Mouse (Mus musculus) gastrocnemius, adult 18-20 months (tissue): ENCODE measurements around the gene Maml2. TPM values are rescaled to one million over a fixed set of nuclear protein-coding genes. Genes with fewer than 3 reads are reported as not detected.
A peak's percentile ranks its signal among the peaks of the same experiment; 100 is the strongest.

Source experiments
- DNase-seq: peaks from one replicate; pipeline ENCODE4 v3.0.0; 2021; ENCODE audit warnings: low spot score
- total RNA-seq, 2 experiments: library from RNA; stranded (reverse); gene quantifications; 2 replicates each; pipeline ENCODE4 v1.2.3; 2021

Gene Maml2
- total RNA-seq, 2 experiments from 2014 or later: 2.3 to 2.6 TPM

DNA sequence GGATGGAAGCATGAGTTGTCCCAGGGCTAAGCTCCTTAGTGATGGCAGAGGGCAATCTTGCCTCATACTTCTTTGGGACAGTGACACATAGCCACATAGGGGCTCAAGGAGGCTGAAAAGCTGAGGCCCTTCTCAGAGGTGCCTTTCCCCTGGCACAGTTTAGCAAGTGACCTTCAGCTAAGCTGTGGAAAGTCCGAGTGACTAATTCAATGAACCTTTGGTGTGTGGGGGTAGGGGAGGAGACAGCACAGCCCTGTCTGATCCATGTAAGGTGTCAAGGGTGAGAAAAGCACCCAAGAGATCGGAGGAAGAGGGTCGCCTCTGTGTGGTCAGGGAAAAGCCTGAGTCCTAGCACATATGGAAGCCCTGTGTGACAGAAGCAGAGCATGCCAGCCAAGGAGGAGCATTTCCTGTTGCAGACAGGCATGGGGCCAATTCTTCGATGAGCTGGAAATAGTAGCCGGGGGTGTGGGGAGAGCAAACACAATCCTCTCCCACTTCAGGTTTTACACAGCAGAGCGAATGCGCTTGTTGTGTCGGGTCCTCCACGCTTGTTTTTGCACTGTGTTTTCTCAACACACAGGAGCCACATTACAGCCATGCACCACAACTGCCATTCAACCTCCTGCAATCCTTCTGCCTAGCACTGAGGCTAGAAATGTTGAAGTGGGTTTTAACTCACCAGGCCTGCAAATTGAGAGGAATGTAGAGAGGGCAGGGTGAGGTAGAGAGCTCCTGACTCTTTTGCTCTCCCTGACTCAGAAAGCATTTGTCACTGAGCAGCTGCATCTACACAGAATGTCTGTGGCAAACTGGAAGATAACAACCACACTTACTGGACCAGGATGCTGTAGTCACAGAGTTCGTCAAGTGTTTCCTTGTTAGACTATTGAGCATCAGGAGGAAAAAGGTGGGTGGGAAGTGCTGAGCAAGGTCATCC, 266.0 kb downstream of the Maml2 start:
- peak; percentile 38 for DNase-seq

DNA sequence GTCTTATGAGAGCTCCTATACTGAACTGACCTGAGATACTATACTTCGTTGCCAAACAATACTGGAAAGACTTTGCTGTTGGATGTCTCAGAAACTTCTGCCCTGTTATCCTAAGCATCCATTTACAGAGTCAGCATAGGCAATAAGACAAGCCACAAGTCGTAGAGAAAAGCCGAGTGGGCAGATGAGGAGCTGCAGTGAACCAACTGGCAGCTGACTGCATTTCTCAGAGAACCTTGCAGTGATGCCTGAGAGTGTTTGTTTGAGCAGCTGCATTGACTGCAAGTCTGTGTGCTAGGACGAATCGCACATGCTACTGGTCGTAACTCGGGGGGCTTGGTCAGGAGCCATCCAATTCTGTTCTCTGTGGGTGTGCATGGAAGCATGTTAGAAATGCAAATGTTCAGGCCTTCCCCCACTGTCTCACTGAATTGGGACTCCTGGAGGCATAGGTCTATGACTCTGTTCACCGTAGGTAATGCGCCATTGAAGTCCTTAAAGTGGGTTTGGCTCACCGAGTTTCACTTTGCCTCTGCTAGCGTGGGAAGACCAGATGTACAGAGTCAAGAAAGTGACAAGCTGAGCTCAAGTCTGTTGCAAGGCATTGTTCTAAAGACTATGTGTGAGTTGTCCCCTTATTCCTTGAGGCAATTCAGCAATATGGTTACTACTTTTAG, 267.7 kb downstream of the Maml2 start:
- DNase-seq: no peak

DNA sequence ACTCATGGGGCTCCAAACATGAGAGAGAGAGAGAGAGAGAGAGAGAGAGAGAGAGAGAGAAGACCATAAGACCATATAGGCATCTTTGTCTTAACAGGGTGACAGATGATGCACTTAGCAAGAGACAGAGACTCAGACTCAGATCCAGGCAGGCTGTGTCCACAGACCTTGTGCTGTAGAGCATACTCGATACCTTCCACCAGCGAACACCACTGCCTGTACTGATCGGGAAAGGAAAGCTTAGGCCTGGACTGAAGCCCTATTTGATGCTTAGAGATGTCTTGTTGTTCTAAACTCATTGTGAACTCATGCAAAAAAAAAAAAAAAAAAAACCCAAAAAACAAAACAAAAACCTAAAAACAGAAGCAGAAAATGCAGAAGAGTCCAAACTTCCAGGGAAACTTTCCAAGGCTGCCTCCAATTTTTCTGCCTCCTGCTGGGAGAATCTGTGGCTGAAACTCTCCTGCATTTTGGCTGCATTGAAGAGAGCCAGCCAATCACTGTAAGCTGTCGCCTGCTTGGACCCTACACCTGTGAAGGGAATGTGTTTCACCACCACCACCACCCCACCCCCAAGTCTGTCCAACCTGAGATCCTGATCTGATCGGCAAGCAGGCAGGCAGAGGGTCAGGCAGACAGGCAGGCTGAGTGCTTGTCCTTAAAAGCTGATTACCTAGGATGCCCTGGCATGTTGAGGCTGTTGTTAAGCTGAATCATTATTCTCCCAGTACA, 268.6 kb downstream of the Maml2 start:
- no peak for DNase-seq

DNA sequence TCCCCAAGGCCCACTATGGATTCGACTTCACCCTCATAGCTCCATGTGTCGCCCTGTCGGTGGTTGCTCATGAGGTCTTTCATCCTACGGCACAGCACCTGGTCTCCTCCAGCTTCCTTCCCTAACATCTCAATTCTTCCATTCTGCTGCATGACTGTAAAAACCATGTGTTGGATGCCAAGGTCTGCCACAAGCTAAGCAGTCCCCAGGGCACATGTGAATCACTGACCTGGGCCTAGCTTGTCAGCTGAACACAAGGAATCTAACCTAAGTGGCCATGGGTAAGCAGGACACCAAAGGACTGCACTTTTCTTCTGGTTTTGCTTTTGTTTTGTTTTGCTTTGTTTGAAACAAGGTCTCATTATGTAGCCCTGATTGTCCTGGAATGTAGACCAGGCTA, 271.3 kb downstream of the Maml2 start:
- no peak for DNase-seq

DNA sequence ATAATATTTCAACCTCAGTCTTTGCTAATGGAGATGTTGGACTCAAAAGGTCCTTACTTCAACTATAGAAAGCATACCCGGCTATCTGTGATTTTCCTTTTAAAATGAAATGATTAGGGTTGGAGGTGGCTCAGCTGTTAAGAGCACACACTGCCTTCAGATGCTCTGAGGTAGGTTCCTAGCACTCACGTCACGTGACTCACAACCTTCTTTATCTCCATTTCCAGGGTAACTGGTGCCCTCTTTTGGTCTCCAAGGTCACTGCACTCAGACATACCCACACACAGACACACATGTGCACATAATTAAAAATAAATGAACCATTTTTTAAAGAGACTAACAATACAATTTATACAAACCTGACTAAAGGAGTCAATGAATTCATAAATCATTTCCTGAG, 275.1 kb downstream of the Maml2 start:
- DNase-seq: no peak

DNA sequence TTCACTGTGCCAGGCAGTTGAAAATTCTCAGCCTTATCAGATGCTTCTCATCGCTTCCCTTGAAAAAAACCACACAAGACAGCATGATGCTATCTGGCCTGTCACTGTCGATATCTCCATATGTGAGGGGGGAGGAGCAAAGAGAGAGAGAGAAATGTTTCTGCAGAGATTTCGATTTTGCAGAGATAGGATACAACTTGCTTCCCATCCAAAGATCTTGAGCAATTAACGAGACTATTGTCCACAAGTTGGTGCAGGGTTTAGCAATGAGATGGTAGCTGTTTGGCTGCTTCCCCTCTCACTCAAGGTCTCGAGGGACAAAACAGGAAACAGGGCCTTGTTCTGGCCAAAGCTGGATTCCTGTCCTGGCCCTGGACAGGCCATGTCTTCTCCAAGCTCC, 276.3 kb downstream of the Maml2 start:
- DNase-seq: peak; percentile 43

DNA sequence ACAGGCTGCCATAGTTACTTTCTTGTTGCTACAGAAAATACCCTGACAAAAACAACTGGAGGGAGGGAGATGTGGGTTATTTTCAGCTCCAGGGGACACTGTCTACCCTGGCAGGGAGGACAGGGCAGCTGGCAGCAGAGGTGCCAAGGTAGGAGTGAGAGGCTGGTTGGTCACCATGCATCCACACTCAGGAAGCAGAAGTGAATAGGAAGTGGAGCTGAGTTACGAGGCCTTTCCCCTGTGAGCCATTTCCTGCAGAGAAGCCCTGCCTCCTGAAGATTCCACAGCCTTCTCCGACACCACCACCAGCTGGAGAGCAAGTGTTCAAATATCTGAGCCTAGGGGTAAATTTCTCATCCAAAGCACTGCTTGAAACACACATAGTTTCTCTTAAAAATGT, 277.2 kb downstream of the Maml2 start:
- DNase-seq: peak; percentile 23

DNA sequence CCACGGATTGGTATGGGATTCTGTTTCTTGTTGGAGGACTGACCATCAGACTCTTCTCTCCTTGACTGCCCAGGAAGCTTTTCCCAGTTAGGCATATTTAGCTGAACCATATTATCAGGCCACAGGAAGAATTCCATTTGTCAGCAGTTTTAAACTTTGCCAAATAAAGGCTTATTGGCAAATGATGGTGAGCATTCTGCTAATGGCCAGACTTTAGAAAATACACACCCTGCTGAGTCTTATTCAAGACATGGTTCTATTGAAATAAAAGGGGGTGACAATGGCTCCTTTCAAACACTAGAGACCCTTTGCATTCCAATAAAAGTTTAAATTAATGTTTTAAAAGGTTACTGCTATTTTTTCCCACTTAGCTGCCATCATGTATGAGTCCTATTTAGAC, 279.4 kb downstream of the Maml2 start:
- no peak for DNase-seq

DNA sequence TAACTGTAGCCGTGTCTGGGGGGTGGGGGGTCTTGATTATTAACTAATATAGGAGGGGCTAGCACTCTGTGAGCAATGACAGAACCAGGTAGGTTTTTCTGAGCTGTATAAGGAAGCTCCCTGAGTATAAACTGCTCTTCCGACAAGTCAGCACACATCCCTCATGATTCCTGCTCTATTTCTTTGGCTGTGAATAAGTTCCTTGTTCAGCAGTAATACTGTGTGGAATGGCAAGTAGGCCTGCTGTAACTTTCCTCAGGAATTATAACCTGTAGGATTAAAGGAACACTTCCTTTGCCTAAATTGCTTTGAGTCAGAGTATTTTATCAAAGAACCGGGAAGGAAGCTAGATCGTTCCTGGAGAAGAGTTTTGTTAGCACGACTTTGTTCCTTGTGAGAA, 283.4 kb downstream of the Maml2 start:
- no peak for DNase-seq

DNA sequence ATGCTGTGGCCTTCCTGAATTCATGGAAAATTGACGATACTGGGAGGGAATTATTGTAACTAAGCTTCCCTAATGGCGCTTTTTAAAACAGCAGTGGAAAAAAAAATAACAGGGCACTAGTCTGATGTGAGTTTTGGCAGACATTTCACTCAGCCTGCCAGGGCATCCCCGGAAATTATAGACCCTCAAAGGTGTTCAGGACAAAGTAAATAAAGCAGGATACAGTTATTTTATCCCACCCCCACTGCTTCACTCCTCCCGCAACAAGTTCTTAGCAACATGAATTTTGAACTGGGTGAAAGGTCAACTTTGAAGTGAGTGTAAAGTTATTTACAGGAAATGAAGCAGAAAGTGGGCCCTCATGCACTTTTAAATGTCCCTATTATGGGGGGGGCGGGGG, 286.2 kb downstream of the Maml2 start:
- no peak for DNase-seq

DNA sequence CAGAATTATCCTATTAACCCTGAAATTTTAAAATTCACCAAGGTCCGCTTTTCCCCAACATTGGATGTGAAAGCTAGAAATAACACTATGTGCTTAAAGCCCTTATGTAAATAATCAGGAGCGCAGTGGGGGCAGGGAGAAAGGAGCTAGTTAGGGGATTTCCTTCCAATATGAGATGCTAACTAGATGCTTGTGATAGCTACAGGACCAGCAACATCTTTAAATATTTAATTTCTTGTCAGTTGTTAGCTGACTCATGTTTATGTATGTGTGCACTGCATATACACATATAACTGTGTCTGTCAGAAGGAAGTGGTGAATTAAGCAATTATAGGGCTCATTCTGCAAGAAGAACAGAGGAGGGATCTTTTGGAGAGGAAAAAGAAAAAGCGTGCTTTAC, 286.7 kb downstream of the Maml2 start:
- DNase-seq: no peak

DNA sequence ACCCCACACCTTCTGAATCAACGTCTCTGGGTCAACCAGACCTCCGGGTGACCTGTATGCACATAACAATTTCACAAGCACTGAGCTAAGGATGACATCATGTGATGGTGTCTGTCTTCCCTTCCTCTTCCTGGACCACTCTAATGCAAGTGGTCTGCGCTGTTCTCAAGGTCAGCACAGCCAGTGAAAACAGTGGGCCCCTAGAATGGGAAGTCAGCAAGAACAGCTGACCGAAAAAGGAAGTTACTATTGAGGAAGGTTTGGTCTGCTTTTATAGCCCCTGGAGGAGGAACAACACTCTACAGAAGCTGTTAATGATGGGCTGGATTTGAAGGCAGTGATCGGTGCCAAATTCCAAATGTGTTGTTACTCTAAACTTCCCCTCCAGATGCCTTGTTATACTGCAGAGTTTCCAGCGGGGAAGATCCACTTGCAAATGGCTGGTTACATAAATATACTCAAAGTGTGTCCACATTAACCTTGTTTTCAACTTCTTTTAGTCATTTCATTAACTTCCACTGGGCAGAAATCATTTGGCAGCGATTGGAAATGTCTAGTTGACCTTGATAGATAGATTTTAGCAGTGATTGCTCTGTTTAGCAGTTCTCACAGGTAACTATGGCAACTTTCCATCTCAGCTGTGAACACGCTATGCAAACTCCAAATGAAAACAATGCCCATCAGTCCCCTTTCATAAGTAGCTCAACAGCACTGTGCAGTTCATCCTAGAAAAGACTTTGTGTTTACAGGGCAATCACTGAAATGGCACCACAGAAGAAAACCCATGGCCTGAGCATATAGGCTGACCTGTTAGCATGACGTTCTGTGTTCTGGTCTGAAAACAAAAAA, 289.6 kb downstream of the Maml2 start:
- no peak for DNase-seq

DNA sequence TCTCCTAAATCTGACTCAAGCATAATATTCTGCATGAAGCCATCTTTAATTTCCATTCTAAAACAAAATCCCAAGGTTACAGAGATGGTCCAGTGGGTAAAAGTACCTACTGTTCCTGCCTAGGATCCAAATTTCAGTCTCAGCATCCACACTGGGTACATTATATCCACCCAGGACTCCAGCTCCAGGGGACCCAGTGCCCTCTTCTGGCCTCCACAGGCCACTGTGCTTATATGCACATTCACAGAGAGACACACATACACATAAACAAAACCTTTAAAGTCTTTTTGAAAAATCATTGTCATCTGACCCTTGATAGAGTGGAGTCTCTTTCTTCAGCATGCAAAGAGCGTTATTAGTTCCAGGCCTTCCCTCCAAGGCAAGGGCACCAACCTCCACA, 291.0 kb downstream of the Maml2 start:
- no peak for DNase-seq

DNA sequence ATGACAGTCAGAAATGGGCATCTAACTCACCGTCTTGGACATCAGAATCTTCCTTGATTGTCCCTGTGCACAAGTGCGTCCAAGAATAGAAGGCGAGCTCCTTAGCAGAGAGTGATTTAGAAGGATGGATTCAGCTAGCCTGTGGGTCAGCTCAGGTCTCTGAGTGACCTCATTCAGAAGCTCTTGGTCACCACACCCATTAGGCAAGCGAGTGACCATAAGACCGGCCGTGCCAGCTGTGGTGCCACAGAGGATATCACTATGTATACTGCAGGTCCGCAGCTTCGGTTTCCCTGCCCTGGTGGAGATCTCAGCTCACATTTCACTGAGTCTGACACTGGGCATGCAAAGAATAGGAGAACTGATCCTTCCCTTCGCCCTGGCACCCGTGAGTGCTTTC, 294.9 kb downstream of the Maml2 start:
- DNase-seq: peak; percentile 64

DNA sequence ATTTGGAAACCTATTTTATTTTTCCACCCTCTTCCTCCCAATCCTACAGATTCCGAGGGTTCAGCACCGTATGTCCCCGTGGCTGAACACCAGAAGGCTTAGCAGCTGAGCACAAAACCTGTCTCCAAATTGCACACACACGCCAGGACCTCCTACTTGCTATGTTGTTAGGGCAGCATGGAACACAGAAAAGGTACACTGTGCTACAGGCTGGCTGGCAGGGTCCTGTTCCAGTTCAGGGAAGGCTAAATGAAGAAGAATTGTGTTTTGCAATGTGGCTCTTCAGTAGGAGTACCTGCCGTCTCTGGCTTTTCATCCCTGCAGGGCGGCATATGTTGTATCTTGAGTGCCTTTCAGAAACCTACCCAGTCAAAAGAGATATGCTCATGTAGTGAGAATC, 300.0 kb downstream of the Maml2 start:
- DNase-seq: no peak

DNA sequence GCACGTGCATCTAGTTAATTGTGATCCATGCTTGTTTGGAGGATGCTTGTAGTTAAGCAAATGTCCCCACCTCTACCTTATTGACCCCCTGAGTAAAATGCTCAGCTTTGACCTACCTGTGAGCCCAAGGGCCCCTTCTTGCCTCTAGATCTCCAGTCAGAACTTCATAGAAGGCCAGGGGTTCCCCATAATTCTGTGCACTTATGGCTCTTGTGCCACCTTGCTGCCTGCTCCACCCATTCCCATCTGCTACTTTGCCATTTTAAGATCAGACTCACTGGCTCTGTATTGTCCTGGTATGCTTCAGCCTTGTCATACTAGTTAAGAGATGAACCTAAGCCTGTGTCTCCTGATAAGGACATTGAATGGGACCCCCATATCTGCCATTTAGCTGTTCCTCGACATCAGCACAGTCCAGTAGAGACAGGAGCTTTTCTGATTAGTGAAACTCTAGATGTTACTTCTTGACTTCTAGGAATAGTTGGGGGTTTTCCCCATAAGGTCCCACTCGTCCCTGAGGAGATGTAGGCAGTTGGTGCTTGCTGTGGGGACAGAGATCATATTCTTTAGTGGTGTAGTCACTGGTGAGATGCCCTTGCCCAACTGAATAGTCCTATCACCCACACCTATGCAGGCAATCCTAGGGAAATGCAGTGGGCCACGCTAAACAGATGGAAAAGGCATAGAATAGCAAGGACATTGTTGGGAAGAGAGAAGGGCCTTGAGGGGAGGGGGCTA, 301.0 kb downstream of the Maml2 start:
- no peak for DNase-seq

DNA sequence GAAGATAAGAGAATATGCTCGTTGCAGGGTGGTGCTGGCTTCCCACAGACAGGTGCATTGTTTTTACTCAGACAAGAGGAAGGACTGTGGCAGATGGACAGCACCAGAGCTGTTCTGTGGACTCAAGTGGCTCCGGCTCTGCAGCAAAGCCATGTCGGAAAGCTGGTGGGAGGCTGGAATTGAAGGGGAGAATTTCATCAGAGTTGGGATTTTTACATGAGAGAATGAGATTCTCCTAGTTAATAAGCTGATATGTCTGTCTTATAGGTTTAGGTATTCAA, 301.5 kb downstream of the Maml2 start:
- no peak for DNase-seq

DNA sequence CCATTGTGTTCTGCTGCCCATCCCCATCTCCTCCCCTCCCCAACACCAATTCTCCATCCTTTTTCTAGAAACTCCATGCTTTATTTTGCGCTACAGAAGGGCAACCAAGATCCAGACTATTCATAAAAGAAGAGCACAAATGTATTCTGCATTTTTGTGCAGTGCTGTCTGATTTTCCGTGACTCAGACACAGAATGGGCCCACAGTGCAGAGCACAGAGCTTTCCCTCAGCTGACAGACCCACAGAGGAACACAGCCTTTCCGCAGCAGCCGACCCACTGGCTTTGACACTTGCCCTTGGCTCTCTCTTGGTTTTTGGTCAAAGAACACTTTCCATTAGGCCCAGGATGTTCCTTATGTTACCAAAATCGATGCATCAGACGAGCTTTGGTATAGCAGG, 302.0 kb downstream of the Maml2 start:
- no peak for DNase-seq

DNA sequence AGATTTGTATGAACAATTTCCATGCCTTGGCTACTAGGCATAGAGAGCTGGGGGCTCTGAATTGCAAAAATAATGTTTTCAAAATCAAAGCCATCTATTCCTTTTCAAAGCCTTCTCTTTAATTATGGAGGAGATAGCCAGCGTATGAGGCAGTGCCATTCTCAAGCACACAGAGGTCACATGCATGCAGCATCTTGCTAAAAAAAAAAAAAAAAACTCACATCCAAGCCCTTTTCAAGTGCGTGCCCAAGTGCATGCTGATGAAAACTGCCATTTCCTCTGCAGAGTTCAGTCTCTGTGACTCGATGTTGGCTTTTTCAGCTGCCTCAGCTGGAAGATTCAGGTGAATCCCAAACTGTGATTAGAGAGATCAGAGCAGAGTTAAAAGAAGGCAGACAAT, 304.0 kb downstream of the Maml2 start:
- DNase-seq: no peak

DNA sequence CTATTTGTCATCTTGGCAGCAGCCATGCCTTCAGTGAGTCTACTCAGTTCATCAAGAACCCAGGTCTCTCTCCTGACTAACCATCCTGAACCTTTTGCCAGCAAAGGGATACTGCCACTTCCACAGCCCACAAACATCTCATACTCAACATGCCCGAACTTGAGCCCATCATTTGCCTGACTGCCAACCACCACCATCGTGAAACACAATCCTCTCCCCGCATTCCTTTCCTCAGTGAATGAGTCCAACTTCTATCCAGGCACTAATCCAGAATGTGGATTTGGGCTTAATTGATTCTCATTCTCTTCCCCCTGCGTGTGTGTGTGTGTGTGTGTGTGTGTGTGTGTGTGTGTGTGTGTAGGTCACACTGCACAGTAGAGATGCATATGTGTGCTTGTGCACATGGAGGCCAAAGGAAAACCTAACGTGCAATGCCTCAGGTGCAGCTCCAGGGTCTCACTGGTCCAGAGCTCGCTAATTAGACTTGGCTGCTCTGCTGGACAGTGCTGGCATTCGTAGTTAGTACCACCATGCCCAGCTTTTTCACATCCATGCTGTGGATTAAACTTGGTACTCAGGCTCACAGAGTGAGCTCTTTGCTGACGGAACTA, 305.9 kb downstream of the Maml2 start:
- no peak for DNase-seq
